Mouse (Mus musculus) monocyte, adult 59 days (primary cell): Measurements from ENCODE around the gene B020004J07Rik. TPM values are rescaled to one million over a fixed set of nuclear protein-coding genes. Genes with fewer than 3 reads are reported as not detected.

Experiments
- total RNA-seq, 2 experiments: library from RNA; stranded (reverse); gene quantifications; one replicate each; pipeline ENCODE4 v1.2.4; 2023

The B020004J07Rik gene
- not detected for total RNA-seq

DNA sequence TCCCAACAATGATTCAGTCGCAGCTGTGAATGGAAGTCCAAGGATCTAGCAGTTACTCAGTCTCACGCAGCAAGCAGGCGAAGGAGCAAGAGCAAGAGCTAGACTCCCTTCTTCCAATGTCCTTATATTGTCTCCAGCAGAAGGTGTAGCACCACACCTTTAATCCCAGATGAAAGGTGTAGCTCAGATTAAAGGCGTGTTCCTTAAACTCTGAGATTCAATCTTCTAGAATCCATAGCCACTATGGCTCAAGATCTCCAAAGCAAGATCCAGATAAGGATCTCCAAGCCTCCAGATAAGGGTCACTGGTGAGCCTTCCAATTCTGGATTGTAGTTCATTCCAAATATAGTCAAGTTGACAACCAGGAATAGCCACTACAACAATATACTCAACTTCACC, at the start of gene B020004J07Rik:
B020004J07Rik (minus strand) TSS at position 101 of the 400 bp plus-strand sequence.

Other genes starting within 250 kb of the B020004J07Rik start
- gene Leprot, start 196.3 kb downstream of the B020004J07Rik start, total RNA-seq: 100 to 1,000 TPM; 133 to 141 TPM
- 1 to 10 TPM; 3.2 to 7.2 TPM for gene Lepr, start 126.6 kb downstream of the B020004J07Rik start, total RNA-seq
- gene C130073F10Rik, start 49.8 kb upstream of the B020004J07Rik start, total RNA-seq: not detected
- gene Gm12800, start 65.1 kb upstream of the B020004J07Rik start, total RNA-seq: not detected
- gene Gm12794, start 96.4 kb upstream of the B020004J07Rik start, total RNA-seq: not detected
- gene Gm12790, start 137.0 kb upstream of the B020004J07Rik start, total RNA-seq: not detected
- gene Gm12789, start 142.6 kb upstream of the B020004J07Rik start, total RNA-seq: not detected
- 100 to 1,000 TPM; 202 to 258 TPM for gene Pde4b, start 243.5 kb upstream of the B020004J07Rik start, total RNA-seq